Mouse (Mus musculus) intestine, embryonic 14.5 days (tissue): ENCODE measurements around the gene Arhgap6. TPM values are rescaled to one million over a fixed set of nuclear protein-coding genes. Genes with fewer than 3 reads are reported as not detected.

Source experiments
- ATAC-seq: fragments of 200-750 bp; cut with Nextera tagmentation; replicated peaks from 2 replicates; pipeline ENCODE4 v1.8.0; 2017; ENCODE audit warnings: low read depth, moderate number of reproducible peaks, moderate TSS enrichment, moderate library complexity; ENCODE audit not compliant: low FRiP score, low TSS enrichment
- DNase-seq: peaks from one replicate; pipeline ENCODE4 v3.0.0-alpha.2; 2018; ENCODE audit warnings: low spot score
- H3K27ac ChIP-seq: fragments of 300-500 bp; sonication (generic); 2 replicates; pipeline ENCODE4 v1.5.1; 2014; ENCODE audit warnings: low read depth, mild to moderate bottlenecking, control low read depth
- H3K27me3 ChIP-seq: fragments of 300-500 bp; sonication (generic); replicated peaks from 2 replicates; pipeline ENCODE4 v1.6.1; 2014; ENCODE audit warnings: low read length, control low read depth; ENCODE audit not compliant: control insufficient read depth, insufficient read depth
- H3K36me3 ChIP-seq: fragments of 300-500 bp; sonication (generic); 2 replicates; pipeline ENCODE4 v1.6.1; 2014; ENCODE audit warnings: low read length, control low read depth; ENCODE audit not compliant: control insufficient read depth, insufficient read depth
- H3K4me1 ChIP-seq: fragments of 300-500 bp; sonication (generic); replicated peaks from 2 replicates; pipeline ENCODE4 v1.6.1; 2014; ENCODE audit warnings: low read length, control low read depth, mixed read lengths; ENCODE audit not compliant: control insufficient read depth, insufficient read depth
- H3K4me2 ChIP-seq: fragments of 300-500 bp; sonication (generic); 2 replicates; pipeline ENCODE4 v1.6.1; 2014; ENCODE audit warnings: low read length
- H3K4me3 ChIP-seq: fragments of 300-500 bp; sonication (generic); 2 replicates; pipeline ENCODE4 v1.5.1; 2014; ENCODE audit warnings: low read depth, low read length, control low read depth, mixed read lengths
- H3K9ac ChIP-seq: fragments of 300-500 bp; sonication (generic); 2 replicates; pipeline ENCODE4 v1.6.1; 2014; ENCODE audit warnings: mild to moderate bottlenecking, low read length
- H3K9me3 ChIP-seq: fragments of 300-500 bp; sonication (generic); 2 replicates; pipeline ENCODE4 v1.6.1; 2016; ENCODE audit warnings: low read length, control low read depth; ENCODE audit not compliant: control insufficient read depth
- WGBS: fragments of 180-500 bp; shearing (Covaris S2); extraction: QIAGEN DNeasy Blood & Tissue Kit; methylation state at CpG from one replicate; pipeline ENCODE4 v1.1.7; 2014; 5-methylcytosine and 5-hydroxymethylcytosine counted together
- polyA plus RNA-seq: library from polyadenylated mRNA; unstranded; fragments of >200 nt; fragmentation: Nextera tagmentation; extraction: Ambion mirVana; gene quantifications from 2 replicates; pipeline ENCODE4 v1.2.1, GENCODE M21; 2014

Arhgap6 gene
- polyA plus RNA-seq, 1 experiment from 2014 or later, result 8.1 TPM

DNA sequence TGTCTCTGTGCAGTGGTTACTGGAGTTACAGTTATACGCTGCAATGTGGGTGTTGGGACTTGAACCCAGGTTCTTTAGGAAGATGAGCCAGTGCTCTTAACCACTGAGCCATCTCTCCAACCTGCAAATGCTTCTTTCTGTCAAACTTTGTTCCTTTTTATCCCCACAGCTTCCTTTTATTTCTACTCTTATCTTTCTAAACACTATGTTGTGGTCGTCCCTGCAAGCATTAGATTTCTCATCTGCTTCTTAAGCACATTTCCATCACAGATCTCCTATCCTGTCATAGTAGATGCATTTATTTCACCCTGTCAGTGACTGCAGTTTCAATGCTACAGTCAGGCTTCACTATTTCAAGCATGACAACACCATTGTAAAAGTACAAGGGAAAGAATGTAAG, 312.5 kb downstream of the Arhgap6 start:
- no peak overlapping the region for H3K9ac ChIP-seq
- no peak overlapping the region for H3K27ac ChIP-seq
- H3K4me3 ChIP-seq, result no peak overlapping the region
- no peaks in the 10 kb centered on the region for H3K27me3 ChIP-seq
- no peaks in the 10 kb centered on the region for H3K9me3 ChIP-seq
- no peaks in the 10 kb centered on the region for H3K4me1 ChIP-seq
- no peak overlapping the region for H3K4me2 ChIP-seq
- DNase-seq (no peak), ATAC-seq (no peak)
- WGBS, result 79% methylated on average over 2 of the region's 2 CpGs
- H3K36me3 ChIP-seq, result no peaks in the 10 kb centered on the region

DNA sequence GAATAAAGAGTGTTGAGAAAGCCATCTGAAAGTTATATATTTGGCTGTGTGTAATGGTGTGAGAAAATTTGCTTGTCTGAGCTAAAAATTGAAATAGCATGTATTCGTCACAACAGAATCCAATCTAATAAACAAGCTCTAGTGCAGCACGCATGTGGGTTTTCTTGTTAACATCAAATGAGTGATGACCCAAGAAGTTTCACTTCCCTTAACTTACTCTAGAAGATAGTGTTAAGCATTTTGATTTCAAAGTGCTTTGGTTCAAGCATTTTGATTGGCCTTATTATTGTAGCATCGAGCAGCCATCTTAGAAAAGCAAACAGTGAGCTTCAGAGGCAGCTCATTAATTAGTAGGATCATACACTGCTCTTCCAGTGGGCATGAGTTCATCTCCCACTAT, 315.1 kb downstream of the Arhgap6 start:
- Histone ChIP-seq H3K9me3 (no peaks in the 10 kb centered on the region), H3K9ac (no peak overlapping the region), H3K36me3 (no peaks in the 10 kb centered on the region), H3K4me3 (no peak overlapping the region), H3K4me1 (no peaks in the 10 kb centered on the region), H3K4me2 (no peak overlapping the region), H3K27ac (no peak overlapping the region), H3K27me3 (no peaks in the 10 kb centered on the region)
- WGBS, result 77% methylated on average over 3 of the region's 3 CpGs
- no peak for ATAC-seq
- no peak for DNase-seq

DNA sequence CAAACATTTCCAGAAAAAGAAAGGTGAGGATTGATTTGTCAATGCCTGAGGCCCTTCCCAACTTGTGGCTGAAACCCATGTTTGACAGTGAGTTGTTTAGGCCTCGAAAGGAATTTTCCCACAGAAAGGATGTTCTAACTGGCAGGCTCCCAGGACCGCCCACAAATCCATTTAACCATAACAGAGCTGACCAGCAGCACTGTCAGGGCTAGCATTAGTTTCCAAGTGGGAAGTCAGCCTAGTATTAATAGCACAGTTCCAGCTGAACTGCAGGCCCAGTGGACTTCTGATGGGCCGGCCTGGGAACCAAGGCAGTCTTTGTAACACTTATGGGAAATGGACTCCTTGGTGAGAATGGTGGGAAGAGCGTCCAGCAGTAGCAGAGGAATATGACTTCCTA, 317.8 kb downstream of the Arhgap6 start:
- no peak overlapping the region for H3K27ac ChIP-seq
- 59% methylated on average over 4 of the region's 4 CpGs for WGBS
- no peak overlapping the region for H3K4me2 ChIP-seq
- ATAC-seq (no peak), DNase-seq (no peak)
- H3K4me1 ChIP-seq, result no peaks in the 10 kb centered on the region
- H3K9me3 ChIP-seq, result no peaks in the 10 kb centered on the region
- no peaks in the 10 kb centered on the region for H3K36me3 ChIP-seq
- no peak overlapping the region for H3K9ac ChIP-seq
- no peaks in the 10 kb centered on the region for H3K27me3 ChIP-seq
- H3K4me3 ChIP-seq, result no peak overlapping the region

GRCm38 (mm10) chrX:169123115-169123772, 328.3 kb downstream of the Arhgap6 start:
- ATAC-seq (no peak), DNase-seq (no peak)
- Histone ChIP-seq H3K27me3 (no peaks in the 10 kb centered on the region), H3K4me1 (no peaks in the 10 kb centered on the region), H3K36me3 (no peaks in the 10 kb centered on the region), H3K4me2 (no peak overlapping the region), H3K9me3 (no peaks in the 10 kb centered on the region), H3K27ac (no peak overlapping the region), H3K9ac (no peak overlapping the region), H3K4me3 (no peak overlapping the region)
- WGBS, result 70% methylated on average over 4 of the region's 4 CpGs

DNA sequence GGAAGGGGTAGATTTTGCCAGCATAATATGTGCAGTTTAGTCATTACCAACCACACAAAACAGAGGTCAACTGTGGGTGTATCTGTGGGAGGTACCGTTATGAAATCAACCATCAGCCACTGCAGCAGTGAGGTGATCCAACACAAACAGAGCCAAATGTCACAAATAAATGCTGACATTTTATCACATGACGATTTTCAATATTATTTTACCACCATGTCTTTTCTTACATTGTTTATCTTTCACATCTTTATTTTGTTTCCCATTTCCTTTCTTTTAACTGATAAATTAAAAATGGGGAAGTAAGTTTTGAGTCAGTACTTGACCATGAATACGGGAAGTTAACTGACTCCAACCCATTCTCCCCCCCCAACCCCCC, 328.9 kb downstream of the Arhgap6 start:
- Histone ChIP-seq H3K4me1 (no peaks in the 10 kb centered on the region), H3K27me3 (no peaks in the 10 kb centered on the region), H3K27ac (no peak overlapping the region), H3K9me3 (no peaks in the 10 kb centered on the region), H3K36me3 (no peaks in the 10 kb centered on the region), H3K4me2 (no peak overlapping the region), H3K9ac (no peak overlapping the region), H3K4me3 (no peak overlapping the region)
- WGBS, result 72% methylated on average over 3 of the region's 3 CpGs
- ATAC-seq (no peak), DNase-seq (no peak)

- H3K9me3 ChIP-seq, result no peaks in the 10 kb centered on the region
- 91% methylated on average over 7 of the region's 7 CpGs for WGBS
- no peaks in the 10 kb centered on the region for H3K4me1 ChIP-seq
- DNase-seq (no peak), ATAC-seq (no peak)
- no peaks in the 10 kb centered on the region for H3K36me3 ChIP-seq
- no peak overlapping the region for H3K9ac ChIP-seq
- no peak overlapping the region for H3K4me3 ChIP-seq
- H3K27me3 ChIP-seq, result no peaks in the 10 kb centered on the region
- no peak overlapping the region for H3K27ac ChIP-seq
- H3K4me2 ChIP-seq, result no peak overlapping the region
These were observed 344.9 kb downstream of the Arhgap6 start for GRCm38 (mm10) chrX:169139758-169140157.

DNA sequence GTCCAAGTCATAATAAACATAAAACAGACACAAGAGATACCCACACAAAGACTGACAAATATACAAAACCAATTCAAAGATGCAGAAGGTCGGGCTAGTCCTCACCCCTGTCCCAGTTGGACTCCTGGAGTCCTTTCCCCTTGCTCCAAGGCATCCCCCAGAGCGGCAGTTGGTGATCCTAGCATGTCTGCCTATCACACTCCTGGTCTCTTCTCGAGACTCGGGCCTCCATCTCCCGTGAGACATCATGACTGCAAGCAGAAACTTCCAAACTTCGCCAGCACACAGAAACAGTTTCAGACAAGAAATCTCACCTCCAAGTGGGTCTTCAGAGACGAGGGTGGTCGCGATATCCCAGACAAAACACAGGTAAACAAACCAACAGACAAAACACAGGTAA, 345.6 kb downstream of the Arhgap6 start:
- H3K36me3 ChIP-seq, result no peaks in the 10 kb centered on the region
- H3K4me2 ChIP-seq, result no peak overlapping the region
- WGBS, result 90% methylated on average over 9 of the region's 9 CpGs
- no peaks in the 10 kb centered on the region for H3K9me3 ChIP-seq
- H3K4me3 ChIP-seq, result no peak overlapping the region
- DNase-seq, result no peak
- H3K27me3 ChIP-seq, result no peaks in the 10 kb centered on the region
- no peak overlapping the region for H3K9ac ChIP-seq
- no peak for ATAC-seq
- H3K4me1 ChIP-seq, result no peaks in the 10 kb centered on the region
- H3K27ac ChIP-seq, result no peak overlapping the region

GRCm38 (mm10) chrX:169153805-169154204, 358.9 kb downstream of the Arhgap6 start:
- Histone ChIP-seq H3K36me3 (no peaks in the 10 kb centered on the region), H3K4me2 (no peak overlapping the region), H3K9me3 (no peaks in the 10 kb centered on the region), H3K27ac (no peak overlapping the region), H3K4me1 (no peaks in the 10 kb centered on the region), H3K9ac (no peak overlapping the region), H3K27me3 (no peaks in the 10 kb centered on the region), H3K4me3 (no peak overlapping the region)
- DNase-seq, result no peak
- no peak for ATAC-seq

GRCm38 (mm10) chrX:169158385-169158784, 363.5 kb downstream of the Arhgap6 start:
- H3K9ac ChIP-seq, result no peak overlapping the region
- H3K27ac ChIP-seq, result no peak overlapping the region
- 75% methylated on average over 6 of the region's 6 CpGs for WGBS
- H3K4me2 ChIP-seq, result no peak overlapping the region
- H3K9me3 ChIP-seq, result no peaks in the 10 kb centered on the region
- H3K4me1 ChIP-seq, result no peaks in the 10 kb centered on the region
- H3K27me3 ChIP-seq, result no peaks in the 10 kb centered on the region
- no peak for ATAC-seq
- H3K36me3 ChIP-seq, result no peaks in the 10 kb centered on the region
- no peak overlapping the region for H3K4me3 ChIP-seq
- no peak for DNase-seq
